Mouse (Mus musculus) embryonic facial prominence, embryonic 12.5 days (tissue): ENCODE results near the gene Eif4g3. TPM values are rescaled to one million over a fixed set of nuclear protein-coding genes. Genes with fewer than 3 reads are reported as not detected.

Source experiments
- ATAC-seq: fragments of 200-750 bp; cut with Nextera tagmentation; 2 replicates; pipeline ENCODE4 v1.8.0; 2017; ENCODE audit not compliant: insufficient number of reproducible peaks, insufficient read depth, low FRiP score, low TSS enrichment
- H3K27ac ChIP-seq: fragments of 300-500 bp; sonication (generic); 2 replicates; pipeline ENCODE4 v1.5.1; 2016; ENCODE audit warnings: mild to moderate bottlenecking
- H3K27me3 ChIP-seq: fragments of 300-500 bp; sonication (generic); 2 replicates; pipeline ENCODE4 v1.6.1; 2016; ENCODE audit warnings: mild to moderate bottlenecking, moderate library complexity
- H3K36me3 ChIP-seq: fragments of 300-500 bp; sonication (generic); 2 replicates; pipeline ENCODE4 v1.6.1; 2016; ENCODE audit warnings: mild to moderate bottlenecking
- H3K4me1 ChIP-seq: fragments of 300-500 bp; sonication (generic); 2 replicates; pipeline ENCODE4 v1.6.1; 2016
- H3K4me2 ChIP-seq: fragments of 300-500 bp; sonication (generic); replicated peaks from 2 replicates; pipeline ENCODE4 v1.6.1; 2016; ENCODE audit warnings: mild to moderate bottlenecking, moderate library complexity
- H3K4me3 ChIP-seq: fragments of 300-500 bp; sonication (generic); 2 replicates; pipeline ENCODE4 v1.5.1; 2016; ENCODE audit warnings: mild to moderate bottlenecking
- H3K9ac ChIP-seq: fragments of 300-500 bp; sonication (generic); 2 replicates; pipeline ENCODE4 v1.6.1; 2016; ENCODE audit warnings: mild to moderate bottlenecking, moderate library complexity
- H3K9me3 ChIP-seq: fragments of 300-500 bp; sonication (generic); 2 replicates; pipeline ENCODE4 v1.6.1; 2016; ENCODE audit warnings: mild to moderate bottlenecking, moderate library complexity
- WGBS: fragments of 180-500 bp; shearing (Covaris S2); methylation state at CpG from one replicate; pipeline ENCODE4 v1.1.7; 2016; 5-methylcytosine and 5-hydroxymethylcytosine counted together
- microRNA-seq: library from miRNA; unstranded; fragments of <30 nt; microRNA quantifications from one replicate; pipeline ENCODE4, GENCODE M21; 2017
- polyA plus RNA-seq: library from polyadenylated mRNA; unstranded; fragments of >200 nt; fragmentation: Nextera tagmentation; extraction: Ambion mirVana; gene quantifications from 2 replicates; pipeline ENCODE4 v1.2.1, GENCODE M21; 2016

Eif4g3 gene
- polyA plus RNA-seq, 1 experiment from 2014 or later = 49.7 TPM

DNA sequence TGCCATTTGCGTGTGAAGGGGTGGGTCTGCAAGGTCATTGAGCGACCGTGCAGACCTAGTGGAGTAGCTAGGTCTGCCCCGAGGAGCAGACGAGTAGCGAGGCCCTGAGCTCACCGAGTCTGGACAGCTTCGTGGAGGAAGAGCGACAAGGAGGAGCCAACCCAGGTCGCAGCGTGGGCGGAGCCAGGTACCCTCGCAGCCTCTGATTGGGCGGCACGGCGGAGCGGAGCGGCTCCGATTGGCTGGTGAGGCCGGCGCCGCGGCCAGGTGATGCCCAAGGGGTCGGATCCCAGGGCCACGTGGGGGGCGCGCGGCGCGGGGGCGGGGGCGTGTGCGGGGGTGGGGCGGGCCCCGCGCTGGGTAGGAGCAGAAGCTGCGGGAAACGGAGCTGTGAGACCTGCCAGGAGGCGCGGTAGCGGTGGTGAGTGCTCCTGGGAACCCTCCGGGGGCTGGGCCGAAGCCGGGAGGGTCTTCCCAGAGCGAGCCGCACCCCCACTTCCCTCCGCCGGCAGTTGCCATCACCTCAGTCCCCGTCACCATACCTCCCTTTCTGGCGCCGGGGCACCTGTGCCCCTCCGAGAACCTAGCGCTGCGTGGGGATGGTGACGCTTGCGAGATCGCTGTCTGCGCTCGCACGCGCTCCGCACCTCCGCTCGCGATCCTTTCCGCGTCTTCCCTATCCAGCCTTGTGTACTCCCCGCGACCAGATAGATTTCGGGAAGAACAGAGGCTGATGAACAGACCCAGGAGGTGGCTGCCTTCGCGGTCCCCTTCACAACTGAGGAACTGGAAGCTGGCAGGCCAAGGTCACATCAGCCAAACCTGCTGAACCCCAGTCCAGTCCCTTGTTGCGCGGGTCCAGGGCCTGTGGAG is 257.5 kb downstream of the Eif4g3 start, which contains the start of the genes Sh2d5 and Kif17:
TSS of gene Sh2d5 (plus strand) at position 316 of the 873 bp plus-strand sequence.
TSS of gene Kif17 (plus strand) at position 348 of the 873 bp plus-strand sequence.
- H3K27ac ChIP-seq = no peak within 1 kb of the TSS
- peak; percentile 71 for ATAC-seq
- H3K4me2 ChIP-seq = peak within 1 kb of the TSS; percentile 100
- no peaks in the 10 kb centered on the region for H3K9me3 ChIP-seq
- WGBS = under 1% methylated on average over 60 of the region's 74 CpGs
- H3K36me3 ChIP-seq = peaks cover 24% of the 10 kb centered on the region
- peaks cover 32% of the 10 kb centered on the region for H3K4me1 ChIP-seq
- peak within 1 kb of the TSS; percentile 52 for H3K4me3 ChIP-seq
- peak within 1 kb of the TSS; percentile 44 for H3K9ac ChIP-seq
- peaks cover 20% of the 10 kb centered on the region; the same call in 1 of the 2 replicates for H3K27me3 ChIP-seq

GRCm38 (mm10) chr4:138251819-138252218 is 259.0 kb downstream of the Eif4g3 start:
- no peak for ATAC-seq
- H3K4me3 ChIP-seq = peak overlapping the region; percentile 21
- H3K27ac ChIP-seq = no peak overlapping the region
- H3K4me2 ChIP-seq = peak overlapping the region; percentile 100
- H3K36me3 ChIP-seq = peaks cover 11% of the 10 kb centered on the region
- H3K9ac ChIP-seq = no peak overlapping the region
- no peaks in the 10 kb centered on the region for H3K9me3 ChIP-seq
- peaks cover 32% of the 10 kb centered on the region for H3K4me1 ChIP-seq
- peaks cover 20% of the 10 kb centered on the region; the same call in 1 of the 2 replicates for H3K27me3 ChIP-seq
- WGBS = 2% methylated on average over 14 of the region's 14 CpGs

DNA sequence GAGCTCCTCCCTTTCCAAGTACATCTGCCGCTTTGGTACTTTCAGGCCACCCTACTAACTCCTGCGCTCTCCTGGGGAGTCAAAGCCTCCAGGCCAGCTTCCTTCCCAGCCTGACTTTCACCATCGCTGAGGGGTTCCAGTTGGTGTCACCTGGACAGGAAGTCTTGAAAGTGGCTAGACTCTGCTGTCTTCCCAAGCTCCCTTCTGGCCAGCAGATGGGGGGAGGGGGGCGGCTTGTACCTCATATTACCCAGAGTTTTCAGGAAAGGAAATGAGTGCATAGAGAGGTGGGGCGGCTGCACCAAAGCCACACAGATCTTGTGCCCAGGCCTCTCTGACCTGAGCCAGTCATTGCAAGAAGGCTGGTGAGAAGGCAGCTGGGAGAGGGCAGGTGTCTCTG is 259.4 kb downstream of the Eif4g3 start:
- peaks cover 20% of the 10 kb centered on the region; the same call in 1 of the 2 replicates for H3K27me3 ChIP-seq
- peak overlapping the region; percentile 21; the same call in 1 of the 2 replicates for H3K4me3 ChIP-seq
- H3K4me2 ChIP-seq = peak overlapping the region; percentile 100
- no peaks in the 10 kb centered on the region for H3K9me3 ChIP-seq
- H3K36me3 ChIP-seq = peaks cover 8% of the 10 kb centered on the region
- no peak overlapping the region for H3K9ac ChIP-seq
- H3K4me1 ChIP-seq = peaks cover 32% of the 10 kb centered on the region
- no peak overlapping the region for H3K27ac ChIP-seq
- WGBS = 1% methylated on average over 5 of the region's 5 CpGs
- ATAC-seq = no peak

DNA sequence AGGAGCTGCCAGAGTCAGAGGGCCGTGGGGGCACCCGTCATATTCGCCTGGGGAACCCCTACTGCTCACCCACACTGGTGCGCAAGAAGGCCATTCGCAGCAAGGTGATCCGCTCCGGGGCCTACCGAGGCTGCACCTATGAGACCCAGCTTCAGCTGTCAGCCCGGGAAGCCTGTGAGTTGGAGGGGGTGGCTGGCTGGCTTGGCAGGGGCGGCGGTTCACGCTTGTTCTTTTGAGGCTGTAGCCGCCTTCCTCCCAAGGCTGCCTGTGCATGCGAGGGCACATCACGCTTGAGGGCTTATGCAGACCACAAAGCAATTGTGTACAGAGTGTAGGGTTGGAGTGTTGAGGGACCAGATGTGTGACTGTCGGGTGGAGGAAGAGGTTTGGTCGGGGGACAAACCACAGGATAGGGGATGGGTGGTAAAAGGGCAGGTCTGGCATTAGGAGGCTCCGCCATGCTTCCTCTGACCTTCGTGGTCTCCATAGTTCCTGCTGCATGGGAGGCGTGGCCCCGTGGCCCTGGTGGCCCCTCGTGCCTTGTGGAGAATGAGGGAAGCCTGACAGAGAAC is 264.4 kb downstream of the Eif4g3 start:
- H3K9me3 ChIP-seq = no peaks in the 10 kb centered on the region
- no peaks in the 10 kb centered on the region for H3K36me3 ChIP-seq
- H3K9ac ChIP-seq = no peak overlapping the region
- H3K4me3 ChIP-seq = no peak overlapping the region
- H3K27me3 ChIP-seq = peaks cover 4% of the 10 kb centered on the region; the same call in 1 of the 2 replicates
- WGBS = 82% methylated on average over 22 of the region's 22 CpGs
- H3K4me1 ChIP-seq = peaks cover 7% of the 10 kb centered on the region
- no peak for ATAC-seq
- no peak overlapping the region for H3K4me2 ChIP-seq
- H3K27ac ChIP-seq = no peak overlapping the region

Small RNA genes within 50 kb of the gene (microRNA-seq; reads per million reads assigned to microRNA genes)
- gene Mir6399 = 1.6 reads per million

Other genes starting within 250 kb of the Eif4g3 start
- gene Alpl, start 196.6 kb upstream of the Eif4g3 start, polyA plus RNA-seq = 23.0 and 23.7 TPM in 2 replicates
- 32.6 and 36.7 TPM in 2 replicates for gene Ece1, start 130.8 kb upstream of the Eif4g3 start, polyA plus RNA-seq
- gene Hp1bp3, start 223.3 kb downstream of the Eif4g3 start, polyA plus RNA-seq = 195 and 207 TPM in 2 replicates